Mouse (Mus musculus) brain, embryonic 18.5 days (tissue): ENCODE measurements at regions not wholly inside any gene's neighbourhood (a gene's known extent, or its start where the extent isn't known, plus 50 kb on each side); places are given as distances from the start of the nearest gene placed in this dataset.

Experiments used
- DNase-seq: peaks from one replicate; pipeline ENCODE4 v3.0.0-alpha.2; 2012; ENCODE audit warnings: low read depth, low spot score

DNA sequence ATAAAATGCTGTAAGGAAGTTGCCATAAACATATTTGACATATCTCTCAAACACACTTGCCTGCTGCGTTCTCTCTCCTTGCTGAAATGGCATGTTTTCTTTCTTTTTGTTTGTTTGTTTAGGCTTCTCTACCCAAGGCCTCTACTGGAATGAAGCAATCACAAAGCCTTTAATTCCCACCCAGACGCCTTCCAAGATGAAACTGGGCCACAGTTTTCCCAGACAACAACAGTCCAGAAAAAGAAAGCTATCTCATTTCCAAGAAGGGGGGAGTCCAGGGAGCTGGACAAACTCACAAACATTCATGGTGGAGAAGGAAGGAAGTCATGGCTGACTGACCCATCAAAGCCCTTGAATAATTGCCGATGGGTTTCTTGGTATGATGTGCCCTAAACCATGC is 234.1 kb downstream of the Gm45692 start:
- DNase-seq = no peak

GRCm38 (mm10) chr8:26354516-26354915 is 235.2 kb downstream of the Gm45692 start:
- DNase-seq = no peak

GRCm38 (mm10) chr8:26356801-26357200 is 237.5 kb downstream of the Gm45692 start:
- DNase-seq = no peak

- DNase-seq = no peak
Observed at GRCm38 (mm10) chr8:26358711-26359136, 239.4 kb downstream of the Gm45692 start.

DNA sequence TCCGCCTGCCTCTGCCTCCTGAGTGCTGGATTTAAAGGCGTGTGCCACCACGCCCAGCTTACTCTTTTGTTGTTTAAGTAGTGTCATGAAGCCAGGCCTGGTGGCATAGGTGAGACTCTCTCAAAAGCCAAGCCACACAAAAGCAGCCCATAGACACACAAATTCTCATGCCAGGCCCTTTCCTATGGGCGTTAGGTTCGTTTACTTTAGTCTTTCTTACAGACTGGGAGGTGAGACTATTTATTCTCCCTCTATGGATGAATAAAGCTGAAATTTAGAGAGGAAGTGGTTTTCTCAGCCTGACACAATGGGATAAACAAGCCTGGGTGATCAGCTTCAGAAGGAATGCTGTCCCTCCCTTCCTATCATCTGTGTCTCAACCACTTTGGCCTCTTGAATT is 243.0 kb downstream of the Gm45692 start:
- no peak for DNase-seq

GRCm38 (mm10) chr8:26363616-26364015 is 244.3 kb downstream of the Gm45692 start:
- DNase-seq = no peak

DNA sequence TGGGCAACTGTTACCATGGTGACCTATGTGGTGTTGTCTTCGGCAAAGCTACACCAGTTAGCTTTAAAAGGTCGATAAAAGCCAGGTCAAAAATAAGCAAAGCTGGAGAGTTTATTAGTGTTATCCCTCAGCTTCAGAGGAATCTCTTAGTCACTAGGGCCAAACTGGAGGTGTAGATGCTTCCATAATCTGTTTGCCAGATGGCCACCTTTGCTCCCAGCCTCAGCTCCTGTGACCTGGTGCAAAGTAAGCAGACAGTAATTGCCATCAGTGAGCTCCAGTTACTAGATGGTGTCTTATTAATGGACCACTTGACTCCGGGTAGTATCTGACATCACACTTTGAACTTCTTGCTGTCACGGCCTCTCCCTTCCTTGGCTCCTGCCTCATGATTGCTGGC is 245.3 kb downstream of the Gm45692 start:
- DNase-seq = no peak

DNA sequence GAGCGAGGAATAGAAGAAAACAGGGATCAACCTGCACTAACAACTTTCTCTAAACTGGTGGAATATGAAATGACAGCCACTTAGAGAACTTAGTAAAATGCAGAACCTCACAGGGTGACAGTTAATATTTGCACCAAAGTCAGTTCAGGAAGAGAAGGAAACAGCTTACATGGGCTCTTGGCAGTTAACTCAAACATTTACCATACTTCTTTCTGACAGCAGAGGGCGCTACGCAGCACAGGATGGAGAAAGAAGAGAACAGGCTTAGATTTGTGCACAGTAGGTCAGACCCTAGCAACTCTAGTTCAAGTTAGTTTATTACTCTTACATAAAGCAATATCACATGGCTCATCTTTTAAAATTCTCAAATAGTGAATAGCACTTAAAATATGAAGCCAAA is 261.3 kb downstream of the Gm45692 start:
- peak; percentile 26 for DNase-seq

DNA sequence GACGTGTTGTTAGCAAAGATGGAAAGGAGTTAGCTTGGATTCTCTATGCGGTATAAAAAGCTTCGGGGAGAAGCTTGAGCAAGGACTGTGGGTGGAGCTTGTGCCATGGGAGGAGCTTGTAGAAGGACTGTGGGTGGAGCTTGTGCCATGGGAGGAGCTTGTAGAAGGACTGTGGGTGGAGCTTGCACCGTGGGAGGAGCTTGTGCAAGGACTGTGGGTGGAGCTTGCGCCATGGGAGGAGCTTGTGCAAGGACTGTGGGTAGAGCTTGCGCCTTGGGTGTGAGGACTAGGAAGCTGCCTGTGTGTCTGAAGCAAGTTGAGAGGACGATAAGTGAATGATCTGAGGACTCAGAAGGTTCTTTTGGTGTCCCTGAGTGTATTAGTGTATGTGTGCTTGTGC is 263.1 kb downstream of the Gm45692 start:
- DNase-seq = no peak

- DNase-seq = no peak
Observed at GRCm38 (mm10) chr8:26383886-26384285, 264.6 kb downstream of the Gm45692 start.

DNA sequence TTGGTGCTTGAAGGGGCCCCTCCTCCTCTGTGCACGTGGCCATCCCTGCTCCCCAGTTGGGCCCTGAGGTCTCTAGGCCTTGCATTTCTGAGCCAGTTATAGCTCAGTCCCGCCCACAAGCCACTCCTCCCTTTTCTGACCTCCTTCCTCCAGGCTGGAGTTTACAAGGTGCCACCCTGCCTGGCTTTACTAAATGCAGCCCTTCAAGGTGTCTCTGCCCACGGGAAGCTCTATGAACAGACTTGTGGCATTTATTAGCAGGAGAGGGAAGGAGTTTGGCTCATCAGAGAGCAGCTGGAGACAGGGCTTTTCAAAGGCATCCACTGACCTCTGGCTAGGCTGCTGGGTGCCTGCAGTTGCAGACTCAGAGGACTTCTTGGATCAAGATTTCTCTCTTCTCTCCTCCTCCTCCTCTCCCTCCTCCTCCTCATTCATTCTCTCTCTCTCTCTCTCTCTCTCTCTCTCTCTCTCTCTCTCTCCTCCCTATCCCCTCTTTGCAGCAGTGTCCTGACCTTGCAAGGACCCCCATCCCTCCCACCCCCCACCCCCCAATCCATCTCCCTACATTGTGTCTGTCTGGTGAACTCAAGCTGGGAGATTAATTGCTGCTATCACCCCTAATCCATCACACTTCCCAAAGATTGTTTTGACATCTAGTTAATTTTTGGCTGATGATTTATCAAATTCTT is 265.1 kb downstream of the Gm45692 start:
- no peak for DNase-seq

GRCm38 (mm10) chr8:26384994-26385345 is 265.6 kb downstream of the Gm45692 start:
- no peak for DNase-seq

DNA sequence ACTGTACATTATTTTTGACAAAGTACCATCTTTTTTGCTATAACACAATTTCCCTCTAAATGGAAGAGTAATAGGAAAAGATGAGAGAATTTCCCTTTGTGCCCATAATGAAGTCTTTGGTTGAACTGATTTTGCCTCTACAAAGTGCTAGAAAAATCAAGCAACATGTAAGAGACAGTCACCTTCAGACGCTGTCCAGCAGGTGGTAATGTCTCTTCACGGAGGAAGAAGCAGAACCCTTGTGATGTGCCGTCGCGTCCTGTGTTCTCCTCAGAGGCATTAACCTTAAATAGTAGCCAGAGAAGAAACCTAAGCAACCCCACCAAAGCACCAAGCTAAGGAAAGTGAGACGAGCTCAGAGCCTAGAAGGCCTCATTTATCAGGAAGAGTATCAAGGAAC is 275.7 kb downstream of the Gm45692 start:
- no peak for DNase-seq

DNA sequence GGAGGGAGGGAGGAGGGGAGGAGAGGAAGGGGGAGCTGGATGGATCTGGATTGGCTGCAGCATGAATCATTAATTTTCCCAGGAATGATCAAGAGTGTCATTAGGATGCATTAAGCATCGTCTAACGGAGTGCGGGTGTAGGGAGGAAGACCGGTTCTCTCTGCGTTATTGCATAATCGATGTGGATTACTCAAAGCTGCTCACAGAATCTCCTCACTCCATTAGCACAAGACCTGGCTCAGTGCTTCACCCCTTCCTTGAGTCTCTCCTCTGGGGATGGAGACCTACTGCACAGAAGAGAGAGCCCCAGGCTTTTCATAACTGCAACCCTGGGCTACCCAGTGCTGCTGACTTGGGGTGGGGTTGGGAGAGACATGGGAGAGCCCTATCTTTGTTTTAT is 300.7 kb downstream of the Gm45692 start:
- DNase-seq = no peak

DNA sequence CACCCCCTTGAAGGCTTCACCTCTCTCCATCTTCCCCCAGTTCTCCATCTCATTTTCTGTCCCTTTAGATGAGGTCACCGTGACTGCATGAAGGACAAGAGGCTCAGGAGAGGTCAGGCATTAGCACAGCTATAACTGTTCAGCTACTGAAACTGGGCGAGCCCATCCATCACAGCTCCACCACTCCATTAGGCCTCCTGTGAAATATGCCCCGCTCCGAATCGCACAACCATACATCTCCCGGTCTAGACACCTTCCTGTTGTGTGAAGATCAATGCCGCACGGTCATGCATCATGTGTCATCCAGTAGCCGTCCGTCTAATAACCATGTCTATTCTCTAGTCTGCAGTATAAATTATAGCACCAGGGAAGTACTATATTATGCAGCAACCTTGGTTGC is 301.2 kb downstream of the Gm45692 start:
- no peak for DNase-seq

DNA sequence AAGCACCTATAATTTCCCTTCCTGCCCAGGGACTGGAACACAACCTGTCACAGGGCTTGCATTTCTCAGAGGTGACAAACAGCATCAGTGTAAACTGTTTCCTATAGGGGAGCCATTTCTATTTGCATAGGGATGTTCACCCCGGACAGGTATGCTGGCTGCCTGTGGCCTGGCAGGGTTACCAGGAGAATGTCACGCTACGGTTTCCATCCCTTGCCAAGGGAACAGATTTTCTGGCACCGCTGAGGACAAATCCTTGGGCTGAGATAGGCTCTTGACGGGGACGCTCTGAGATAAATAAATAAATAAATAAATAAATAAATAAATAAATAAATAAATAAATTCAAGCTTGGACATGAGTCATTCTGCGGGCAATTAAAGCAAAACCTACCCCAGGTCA is 308.0 kb downstream of the Gm45692 start:
- DNase-seq = no peak

DNA sequence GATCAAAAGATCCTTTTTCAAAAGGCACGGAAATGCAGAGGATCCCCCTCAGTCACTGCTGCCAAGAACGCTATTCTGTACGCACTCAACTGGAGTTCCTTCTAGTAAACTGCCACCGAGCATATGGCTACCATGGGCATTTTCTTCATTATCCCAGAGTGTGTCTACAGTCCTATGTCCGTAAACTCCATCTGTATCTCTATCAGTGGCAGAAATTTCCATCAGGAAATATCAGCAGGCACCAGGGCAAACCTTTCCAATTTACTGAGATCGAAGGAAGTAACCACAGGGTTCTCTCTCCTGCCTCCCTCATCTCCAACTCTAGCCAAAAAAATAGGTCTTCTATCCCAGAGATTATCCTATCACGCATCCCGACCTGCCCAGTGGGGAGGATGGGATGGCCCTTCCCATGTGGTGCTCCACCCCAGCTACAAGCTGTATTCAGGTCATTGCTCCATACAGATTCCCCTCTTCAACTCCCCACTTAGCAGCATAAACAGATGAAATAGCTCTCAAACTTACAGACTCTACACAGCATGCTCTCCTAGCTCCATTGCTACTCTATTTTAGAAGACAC is 310.5 kb downstream of the Gm45692 start:
- no peak for DNase-seq

DNA sequence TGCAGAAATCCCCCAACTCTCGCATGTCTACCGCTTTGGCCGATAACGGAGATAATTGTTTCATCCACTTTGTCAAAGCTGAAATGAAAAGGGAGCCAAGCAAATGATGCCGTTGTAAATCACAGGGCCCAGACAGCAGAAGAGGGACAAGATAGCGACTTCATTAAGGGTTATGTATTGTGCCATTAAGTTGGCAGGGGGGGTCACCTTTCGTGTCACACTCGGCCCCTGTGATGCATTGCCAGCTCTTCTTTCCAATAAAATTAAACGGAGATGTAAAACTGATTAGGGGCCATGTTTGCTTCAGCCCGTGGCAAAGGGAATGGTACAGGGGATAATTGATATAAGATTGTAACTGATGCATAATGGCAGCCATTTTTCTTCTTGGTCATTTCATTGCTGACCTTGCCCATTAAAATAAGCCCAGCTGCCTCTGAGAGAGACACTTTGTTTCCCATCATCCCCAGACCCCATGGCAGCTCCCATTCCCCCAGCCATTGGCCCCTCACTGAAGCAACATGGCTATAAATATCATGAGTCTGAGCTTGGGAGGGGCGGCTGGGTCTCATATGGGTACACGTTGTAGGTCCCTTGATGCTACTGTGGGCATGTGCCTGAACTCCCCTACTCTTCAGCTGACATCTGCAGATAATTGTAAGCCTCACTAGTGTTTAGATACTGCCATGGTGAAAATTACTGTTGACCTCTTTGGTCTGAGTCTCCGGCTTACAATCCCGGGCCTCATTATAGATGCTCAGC is 313.0 kb downstream of the Gm45692 start:
- no peak for DNase-seq

DNA sequence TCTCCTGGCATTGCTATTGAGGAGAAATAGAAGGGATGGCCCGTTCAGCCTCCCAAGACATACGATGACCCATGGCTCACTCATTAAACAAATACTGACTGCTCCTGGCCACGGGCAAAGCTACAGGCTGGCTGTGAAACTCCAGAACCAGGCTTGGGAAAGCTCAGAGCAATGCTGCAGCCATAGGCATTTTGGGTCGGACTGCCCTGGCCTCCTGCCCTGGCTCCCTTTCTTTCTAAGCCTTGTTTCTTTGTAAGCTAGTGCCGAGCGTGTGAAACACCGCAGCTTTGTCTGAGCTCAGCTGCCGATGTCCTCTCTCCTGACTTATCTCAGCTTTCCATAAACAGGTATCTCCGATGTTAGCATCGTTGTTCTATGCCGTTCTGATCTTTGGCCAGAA is 316.9 kb downstream of the Gm45692 start:
- no peak for DNase-seq

DNA sequence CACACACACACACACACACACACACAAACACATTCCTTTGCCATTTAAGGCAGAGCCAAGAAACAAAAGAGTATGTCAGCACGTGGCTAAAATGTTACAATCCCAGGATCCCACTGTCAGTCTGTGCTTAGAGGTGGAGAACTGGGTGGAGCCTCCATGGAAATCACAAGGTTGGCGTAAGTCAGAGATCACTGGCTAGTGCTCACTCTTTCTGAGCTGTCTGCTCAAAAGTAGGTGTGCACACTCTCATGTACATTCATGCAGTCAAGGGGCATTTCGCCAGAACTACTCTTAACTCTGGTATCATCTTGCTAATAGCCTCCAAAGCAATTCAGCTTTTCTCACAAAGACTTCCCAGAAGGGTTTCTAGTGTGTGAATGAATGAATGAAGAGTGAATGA is 318.2 kb downstream of the Gm45692 start:
- no peak for DNase-seq

GRCm38 (mm10) chr8:26438246-26438862 is 319.0 kb downstream of the Gm45692 start:
- no peak for DNase-seq

- no peak for DNase-seq
Observed at GRCm38 (mm10) chr8:26438877-26439276, 319.5 kb downstream of the Gm45692 start.
